Mouse (Mus musculus) heart, embryonic 11.5 days (tissue): ENCODE measurements around the gene Urgcp. TPM values are rescaled to one million over a fixed set of nuclear protein-coding genes. Genes with fewer than 3 reads are reported as not detected.
A peak's percentile ranks its signal among the peaks of the same experiment; 100 is the strongest.

ENCODE experiments used
- ATAC-seq: fragments of 200-750 bp; cut with Nextera tagmentation; replicated peaks from 2 replicates; pipeline ENCODE4 v1.8.0; 2017; ENCODE audit warnings: moderate library complexity; ENCODE audit not compliant: insufficient number of reproducible peaks, low FRiP score, low TSS enrichment
- H3K27ac ChIP-seq: fragments of 300-500 bp; sonication (generic); 2 replicates; pipeline ENCODE4 v1.5.1; 2014; ENCODE audit warnings: mild to moderate bottlenecking, low read depth, low read length
- H3K27me3 ChIP-seq: fragments of 300-500 bp; sonication (generic); 2 replicates; pipeline ENCODE4 v1.6.1; 2014; ENCODE audit warnings: mild to moderate bottlenecking, low read length, mixed read lengths; ENCODE audit not compliant: control insufficient read depth, insufficient read depth
- H3K36me3 ChIP-seq: fragments of 300-500 bp; sonication (generic); 2 replicates; pipeline ENCODE4 v1.6.1; 2014; ENCODE audit warnings: mild to moderate bottlenecking, low read length, moderate library complexity, mixed read lengths; ENCODE audit not compliant: control insufficient read depth, insufficient read depth
- H3K4me1 ChIP-seq: fragments of 300-500 bp; sonication (generic); 2 replicates; pipeline ENCODE4 v1.6.1; 2014; ENCODE audit warnings: low read length; ENCODE audit not compliant: control insufficient read depth, insufficient read depth
- H3K4me2 ChIP-seq: fragments of 300-500 bp; sonication (generic); 2 replicates; pipeline ENCODE4 v1.6.1; 2014; ENCODE audit warnings: mild to moderate bottlenecking, moderate library complexity
- H3K4me3 ChIP-seq: fragments of 300-500 bp; sonication (generic); 2 replicates; pipeline ENCODE4 v1.5.1; 2014; ENCODE audit warnings: low read depth, low read length
- H3K9ac ChIP-seq: fragments of 300-500 bp; sonication (generic); 2 replicates; pipeline ENCODE4 v1.6.1; 2014; ENCODE audit warnings: mild to moderate bottlenecking, low read depth, low read length, moderate library complexity
- H3K9me3 ChIP-seq: fragments of 300-500 bp; sonication (generic); replicated peaks from 2 replicates; pipeline ENCODE4 v1.6.1; 2016; ENCODE audit warnings: low read length; ENCODE audit not compliant: control insufficient read depth
- WGBS: fragments of 180-500 bp; shearing (Covaris S2); extraction: QIAGEN DNeasy Blood & Tissue Kit; methylation state at CpG from one replicate; pipeline ENCODE4 v1.1.7; 2014; ENCODE audit not compliant: insufficient replicate concordance; 5-methylcytosine and 5-hydroxymethylcytosine counted together
- polyA plus RNA-seq: library from polyadenylated mRNA; unstranded; fragments of >200 nt; fragmentation: Nextera tagmentation; extraction: Ambion mirVana; gene quantifications from 2 replicates; pipeline ENCODE4 v1.2.1, GENCODE M21; 2014

Urgcp gene
- polyA plus RNA-seq, 1 experiment from 2014 or later = 14.2 TPM

DNA sequence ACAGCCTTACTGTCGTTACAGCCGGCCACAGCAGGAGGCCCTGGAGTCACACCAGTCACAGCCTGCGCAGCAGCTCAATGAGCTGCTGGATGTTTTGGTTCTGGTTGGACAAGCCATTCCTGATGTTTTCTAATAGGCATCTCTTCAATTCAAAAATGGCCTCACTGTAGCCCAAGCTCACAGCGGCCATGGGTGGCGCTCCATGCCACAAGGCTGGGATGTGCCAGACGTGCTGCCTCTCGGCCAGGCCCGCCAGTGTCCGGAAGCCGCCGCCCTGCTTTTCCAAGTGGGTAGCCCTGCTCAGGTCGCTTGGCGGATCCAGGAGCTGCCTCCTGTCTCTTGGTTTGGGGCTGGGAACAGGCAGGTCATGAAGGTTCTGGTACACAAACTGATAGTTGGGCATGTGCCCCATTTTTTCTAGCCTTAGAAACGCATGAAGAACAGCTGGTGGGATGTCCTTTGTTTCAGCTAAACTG, 46.5 kb downstream of the Urgcp start, which contains the start of gene Mrps24:
Mrps24 (minus strand) TSS at position 51 of the 476 bp plus-strand sequence.
- Histone ChIP-seq H3K4me2 (no peak within 1 kb of the TSS), H3K36me3 (peaks cover 33% of the 10 kb centered on the region), H3K9ac (no peak within 1 kb of the TSS), H3K9me3 (no peaks in the 10 kb centered on the region), H3K4me3 (no peak within 1 kb of the TSS), H3K4me1 (no peaks in the 10 kb centered on the region), H3K27ac (no peak within 1 kb of the TSS), H3K27me3 (no peaks in the 10 kb centered on the region)
- no peak for ATAC-seq
- 76% methylated on average over 14 of the region's 14 CpGs for WGBS

DNA sequence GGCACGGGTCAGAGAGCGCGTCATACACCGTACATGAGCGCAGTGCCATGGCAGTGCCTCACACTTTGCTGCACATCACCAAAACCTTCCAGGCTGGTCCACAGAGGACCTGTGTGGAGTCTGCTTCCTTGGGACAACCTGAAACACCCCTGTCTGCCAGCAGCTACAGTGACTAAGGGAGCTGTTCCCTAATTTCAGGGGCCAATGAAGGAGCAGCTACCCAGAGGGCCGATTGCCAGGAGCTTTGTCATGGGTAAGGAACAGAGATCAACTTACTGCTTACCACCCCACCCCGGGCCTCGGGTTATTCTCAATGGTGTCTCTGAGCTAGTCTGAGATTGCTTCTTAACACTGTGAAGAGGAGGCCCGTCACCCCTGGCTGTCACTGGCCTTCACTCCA, 47.0 kb downstream of the Urgcp start:
- Histone ChIP-seq H3K27me3 (no peaks in the 10 kb centered on the region), H3K27ac (no peak overlapping the region), H3K4me2 (no peak overlapping the region), H3K9ac (no peak overlapping the region), H3K36me3 (peaks cover 33% of the 10 kb centered on the region), H3K4me3 (no peak overlapping the region), H3K9me3 (no peaks in the 10 kb centered on the region), H3K4me1 (no peaks in the 10 kb centered on the region)
- 80% methylated on average over 9 of the region's 9 CpGs for WGBS
- no peak for ATAC-seq

DNA sequence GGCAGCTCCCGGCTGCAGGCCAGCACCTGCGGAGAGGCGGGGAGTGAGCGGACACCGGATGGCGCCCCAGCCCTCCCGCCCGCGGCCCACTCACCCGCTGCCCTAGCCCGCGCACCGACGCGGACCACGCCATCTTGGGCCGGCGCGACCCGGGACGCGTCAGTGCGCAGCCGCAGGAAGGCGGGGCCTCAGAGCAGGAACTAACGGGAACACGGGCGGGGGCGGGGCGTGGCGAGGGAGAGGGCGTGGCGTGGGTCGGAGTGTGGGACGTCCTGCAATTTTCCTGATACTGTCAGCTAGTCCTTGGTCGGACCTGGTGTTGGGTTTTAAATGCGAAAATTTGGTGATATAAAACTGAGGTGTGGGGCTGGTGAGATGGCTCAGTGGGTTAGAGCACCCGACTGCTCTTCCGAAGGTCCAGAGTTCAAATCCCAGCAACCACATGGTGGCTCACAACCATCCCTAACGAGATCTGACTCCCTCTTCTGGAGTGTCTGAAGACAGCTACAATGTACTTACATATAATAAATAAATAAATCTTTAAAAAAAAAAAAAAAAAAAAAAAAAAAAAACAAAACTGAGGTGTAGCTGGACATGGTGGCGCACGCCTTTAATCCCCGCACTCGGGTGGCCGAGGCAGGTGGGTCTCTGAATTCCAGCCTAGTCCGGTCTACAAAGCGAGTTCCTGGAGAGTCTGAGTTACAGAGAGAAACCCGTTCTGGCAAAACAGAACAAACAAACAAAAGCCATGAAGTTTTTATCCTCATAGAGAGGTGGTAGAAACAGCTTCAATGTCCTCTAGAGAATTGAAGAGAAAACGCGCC, 54.4 kb downstream of the Urgcp start:
- peak; percentile 91 for ATAC-seq
- WGBS = 19% methylated on average over 45 of the region's 50 CpGs
- H3K36me3 ChIP-seq = peaks cover 8% of the 10 kb centered on the region

DNA sequence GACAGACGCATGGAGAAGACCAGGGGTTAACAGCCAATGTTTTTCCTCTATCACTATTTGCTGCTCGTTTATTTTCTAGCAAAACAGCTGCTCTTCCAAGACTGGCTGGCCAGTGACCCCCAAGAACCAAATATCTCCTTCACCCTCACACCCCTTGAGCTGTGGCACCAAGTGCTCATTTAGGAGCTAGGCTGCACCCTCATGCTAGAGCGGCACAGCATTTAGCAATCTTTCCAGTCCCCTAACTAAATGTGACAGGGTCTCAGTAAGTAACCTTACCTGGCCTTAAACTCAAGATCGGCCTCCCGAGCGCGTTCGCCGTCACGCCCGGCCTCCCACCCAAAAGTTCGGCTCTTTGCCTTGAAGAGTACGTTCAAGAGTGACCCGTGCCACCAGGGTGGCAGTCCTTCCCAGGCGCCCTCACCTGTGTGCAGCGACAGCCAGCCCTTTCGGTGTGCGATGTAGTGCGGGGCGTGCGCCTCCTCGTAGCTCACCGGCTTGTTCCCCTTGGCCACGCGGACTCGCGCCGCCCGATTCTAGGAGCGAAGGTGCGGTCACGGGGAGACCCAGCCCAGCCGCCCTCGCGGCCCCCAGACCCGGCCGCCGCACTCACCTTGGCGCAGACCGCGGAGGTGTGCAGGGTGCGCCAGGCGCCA, 55.2 kb downstream of the Urgcp start:
- Histone ChIP-seq H3K4me2 (peak overlapping the region; percentile 82), H3K9ac (peak overlapping the region; percentile 95), H3K4me3 (peak overlapping the region; percentile 98), H3K36me3 (peaks cover 8% of the 10 kb centered on the region), H3K27ac (peak overlapping the region; percentile 71), H3K27me3 (no peaks in the 10 kb centered on the region), H3K4me1 (peaks cover 8% of the 10 kb centered on the region), H3K9me3 (no peaks in the 10 kb centered on the region)
- peak; percentile 63 for ATAC-seq
- 1% methylated on average over 43 of the region's 43 CpGs for WGBS

More for the DNA sequence above, 54.4 kb downstream of the Urgcp start:
- Histone ChIP-seq H3K27ac (peak overlapping the region; percentile 71), H3K4me3 (peak overlapping the region; percentile 98), H3K27me3 (no peaks in the 10 kb centered on the region), H3K9ac (peak overlapping the region; percentile 95), H3K4me2 (peak overlapping the region; percentile 82), H3K9me3 (no peaks in the 10 kb centered on the region), H3K4me1 (peaks cover 8% of the 10 kb centered on the region)

DNA sequence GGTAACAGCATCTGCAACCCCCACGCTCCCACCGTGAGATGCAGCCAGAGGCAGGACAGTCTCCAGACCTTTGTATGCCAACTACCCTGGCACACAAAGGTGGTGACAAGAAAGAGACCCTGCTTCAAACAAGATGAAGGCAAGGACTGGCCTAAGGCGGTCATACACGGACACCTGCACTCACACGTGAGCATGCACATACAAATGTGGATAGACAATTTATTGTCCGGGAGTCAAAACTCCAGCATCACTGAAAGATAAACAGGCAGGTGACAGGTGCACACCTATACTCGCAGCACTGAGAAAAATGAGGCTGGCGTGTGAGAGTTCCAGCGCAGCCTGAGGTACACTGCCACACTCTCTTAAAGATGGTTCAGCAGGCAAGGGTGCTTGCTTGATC, 56.2 kb downstream of the Urgcp start:
- Histone ChIP-seq H3K9ac (no peak overlapping the region), H3K27me3 (no peaks in the 10 kb centered on the region)
- 91% methylated on average over 9 of the region's 9 CpGs for WGBS

DNA sequence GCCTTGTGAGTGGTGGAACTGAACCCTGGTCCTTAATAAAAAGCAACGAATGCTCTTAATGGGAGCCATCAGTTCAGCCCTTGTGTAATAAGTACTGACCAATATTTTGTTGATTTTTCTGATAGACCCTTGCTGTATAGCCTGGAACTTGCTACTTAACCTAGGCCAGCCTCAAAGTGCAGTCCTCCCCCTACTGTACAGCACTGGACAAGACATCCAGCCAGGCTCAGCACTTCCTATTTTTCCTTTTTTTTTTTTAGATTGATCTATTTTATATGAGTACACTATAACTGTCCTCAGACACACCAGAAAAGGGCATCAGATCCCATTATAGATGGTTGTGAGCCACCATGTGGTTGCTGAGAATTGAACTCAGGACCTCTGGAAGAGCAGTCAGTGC, 58.8 kb downstream of the Urgcp start:
- H3K9me3 ChIP-seq = no peaks in the 10 kb centered on the region
- ATAC-seq = no peak
- H3K4me2 ChIP-seq = no peak overlapping the region
- no peak overlapping the region for H3K4me3 ChIP-seq
- no peaks in the 10 kb centered on the region for H3K27me3 ChIP-seq
- H3K9ac ChIP-seq = no peak overlapping the region
- H3K4me1 ChIP-seq = peaks cover 8% of the 10 kb centered on the region
- 91% methylated on average over 1 of the region's 1 CpGs for WGBS
- H3K36me3 ChIP-seq = peaks cover 8% of the 10 kb centered on the region
- H3K27ac ChIP-seq = no peak overlapping the region

More for the DNA sequence above, 56.2 kb downstream of the Urgcp start:
- Histone ChIP-seq H3K4me2 (peak overlapping the region; percentile 82), H3K9me3 (no peaks in the 10 kb centered on the region), H3K27ac (no peak overlapping the region), H3K36me3 (peaks cover 8% of the 10 kb centered on the region), H3K4me1 (peaks cover 8% of the 10 kb centered on the region), H3K4me3 (peak overlapping the region; percentile 98; the same call in 1 of the 2 replicates)
- ATAC-seq = no peak

DNA sequence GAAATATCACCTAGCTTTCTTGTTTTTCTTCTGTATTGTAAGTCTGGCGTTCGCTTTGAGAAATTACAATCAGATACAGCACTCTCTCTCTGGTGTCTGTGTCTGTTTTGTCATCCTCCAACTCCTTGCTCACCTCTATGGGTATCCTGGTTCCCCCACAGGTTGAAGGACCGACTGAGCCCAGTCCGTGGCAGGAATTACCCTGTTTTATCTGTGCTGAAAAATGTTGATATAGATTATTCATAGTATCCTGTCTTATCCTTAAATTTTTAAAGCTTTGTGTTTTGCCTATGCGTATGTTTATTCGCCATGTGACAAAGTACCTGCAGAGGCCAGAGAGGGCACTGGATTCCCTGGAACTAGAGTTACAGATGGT, 59.2 kb downstream of the Urgcp start:
- no peaks in the 10 kb centered on the region for H3K27me3 ChIP-seq
- no peak overlapping the region for H3K4me2 ChIP-seq
- no peaks in the 10 kb centered on the region for H3K9me3 ChIP-seq
- 90% methylated on average over 6 of the region's 6 CpGs for WGBS
- H3K4me1 ChIP-seq = peaks cover 8% of the 10 kb centered on the region
- ATAC-seq = no peak
- H3K9ac ChIP-seq = no peak overlapping the region
- no peak overlapping the region for H3K27ac ChIP-seq
- no peak overlapping the region for H3K4me3 ChIP-seq
- peaks cover 8% of the 10 kb centered on the region for H3K36me3 ChIP-seq

DNA sequence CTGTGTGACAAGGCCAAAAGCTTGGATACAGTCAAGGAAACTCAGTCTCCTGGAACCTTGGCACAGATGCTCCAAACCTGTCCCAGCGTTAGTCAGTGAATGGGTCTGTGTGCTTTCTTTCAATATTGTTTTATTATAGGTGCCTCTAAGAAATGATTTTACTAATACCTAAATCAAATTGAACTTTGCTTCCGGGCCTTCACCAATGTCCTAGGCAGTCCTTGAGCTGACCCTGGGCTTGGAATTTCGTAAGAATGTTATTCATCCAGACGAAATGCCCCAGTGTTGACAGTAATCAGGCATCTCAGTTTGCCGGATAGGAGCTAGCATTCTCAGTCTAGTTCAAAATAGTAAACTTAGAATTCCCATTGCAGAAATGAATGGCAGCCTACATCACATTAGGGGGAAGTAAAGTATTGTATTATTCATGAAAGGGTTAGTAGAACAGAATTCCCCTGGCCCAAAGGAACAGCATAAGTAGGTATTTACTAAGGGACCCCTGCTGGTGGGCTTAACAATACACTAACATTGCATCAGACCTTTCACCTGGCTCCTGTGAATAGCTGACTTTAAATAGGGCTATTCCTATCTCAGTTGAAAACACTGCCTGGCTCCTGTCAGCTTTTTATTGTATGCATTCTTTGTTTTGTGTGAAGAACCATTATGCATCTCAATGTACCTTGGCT, 59.8 kb downstream of the Urgcp start:
- no peaks in the 10 kb centered on the region for H3K9me3 ChIP-seq
- peaks cover 8% of the 10 kb centered on the region for H3K36me3 ChIP-seq
- no peak overlapping the region for H3K9ac ChIP-seq
- WGBS = 61% methylated on average over 5 of the region's 5 CpGs
- no peaks in the 10 kb centered on the region for H3K27me3 ChIP-seq
- no peak overlapping the region for H3K27ac ChIP-seq
- H3K4me1 ChIP-seq = peaks cover 8% of the 10 kb centered on the region
- H3K4me3 ChIP-seq = no peak overlapping the region
- no peak for ATAC-seq
- H3K4me2 ChIP-seq = no peak overlapping the region
